ENCODE assay signal across 9 mouse cellular contexts in the genomic region with DNA sequence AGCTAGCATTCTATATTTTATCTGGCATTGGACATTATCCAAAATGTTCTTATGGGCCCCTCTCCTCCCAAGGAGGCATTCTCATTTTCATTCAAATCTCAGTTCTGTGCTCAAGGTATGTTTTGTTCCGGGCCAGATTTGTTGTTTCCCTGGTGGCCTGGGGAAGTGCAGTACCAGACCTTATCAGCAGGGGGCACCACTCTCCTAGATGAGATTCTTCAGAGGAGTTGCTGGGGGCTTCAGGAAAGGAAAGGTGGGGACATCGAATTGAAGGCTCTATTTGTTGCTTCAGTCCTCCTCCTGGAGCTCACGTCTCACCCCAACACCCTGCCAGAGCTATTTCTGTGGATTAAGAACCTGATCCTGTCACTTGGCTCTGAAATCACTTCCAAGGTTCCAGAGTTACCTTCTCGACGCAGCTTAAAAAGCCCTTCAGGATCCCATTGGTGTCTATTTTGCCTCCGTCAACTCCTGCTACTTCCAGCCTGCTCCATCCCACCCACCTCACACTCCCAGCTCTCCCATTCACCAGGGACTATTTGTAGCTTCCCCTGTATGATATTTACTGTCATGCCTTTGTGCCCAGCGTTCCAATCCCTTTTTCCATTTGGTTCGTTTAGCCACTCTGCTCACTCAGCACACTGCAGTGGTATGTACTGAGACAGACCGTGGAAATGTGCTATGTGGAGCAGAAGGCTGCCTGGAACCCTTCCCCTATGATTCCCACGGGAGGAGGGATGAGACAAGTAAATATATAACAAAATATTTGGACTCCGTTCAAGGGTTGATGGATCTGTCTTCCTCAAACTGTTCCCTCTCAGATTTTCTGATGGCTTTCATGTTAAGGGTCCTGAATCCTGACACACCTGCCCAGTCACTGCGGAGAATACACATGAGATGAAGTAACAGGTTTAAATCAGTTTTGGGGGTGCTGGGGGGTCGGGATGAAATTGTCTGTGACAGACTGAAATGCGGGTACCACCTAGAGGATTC. TPM values are rescaled to one million over a fixed set of nuclear protein-coding genes. Genes with fewer than 3 reads are reported as not detected.
DNase-seq lines count a peak whose midpoint lies in the region; ATAC-seq lines count a peak whose summit lies in the region.
"Had no signal": no experiment of that assay in that cellular context is flagged by ENCODE, and none has a peak within 500 bp of the region (broad histone marks: within the 10 kb centered on the region; RNA-seq: fewer than 3 reads in every experiment).

No protein-coding gene starts in this region.

- H3K27me3 ChIP-seq in hindbrain, embryonic 11.5 days (ENCODE audit: control insufficient read depth, insufficient read depth, low read length) = no peaks in the 10 kb centered on the region
- 0 out of 2 replicates have a peak, but pooled peaks cover 14% of the 10 kb centered on the region for H3K27me3 ChIP-seq in hindbrain, embryonic 13.5 days

- no peak overlapping the region for H3K27ac ChIP-seq in hindbrain, embryonic 11.5 days (ENCODE audit: low read depth, low read length)
- no peak overlapping the region for H3K27ac ChIP-seq in hindbrain, embryonic 13.5 days
- H3K27ac ChIP-seq: macrophage had no signal

- no peak overlapping the region for H3K9ac ChIP-seq in hindbrain, embryonic 11.5 days (ENCODE audit: low read depth, low read length)
- no peak overlapping the region for H3K9ac ChIP-seq in hindbrain, embryonic 13.5 days

- H3K4me1 ChIP-seq in hindbrain, embryonic 11.5 days (replicated peaks; ENCODE audit: control insufficient read depth, insufficient read depth, low read length) = no peaks in the 10 kb centered on the region
- 0 out of 2 replicates have a peak, but pooled peaks cover 14% of the 10 kb centered on the region for H3K4me1 ChIP-seq in hindbrain, embryonic 13.5 days (replicated peaks)

- 64% methylated on average over 14 of the region's 14 CpGs for WGBS in hindbrain, embryonic 11.5 days
- 60% methylated on average over 14 of the region's 14 CpGs for WGBS in hindbrain, embryonic 13.5 days

- no peak overlapping the region for H3K4me2 ChIP-seq in hindbrain, embryonic 11.5 days (replicated peaks; ENCODE audit: low read depth, low read length)
- no peak overlapping the region for H3K4me2 ChIP-seq in hindbrain, embryonic 13.5 days

- H3K36me3 ChIP-seq in hindbrain, embryonic 11.5 days (ENCODE audit: control insufficient read depth, insufficient read depth, low read length) = no peaks in the 10 kb centered on the region
- H3K36me3 ChIP-seq in hindbrain, embryonic 13.5 days = peaks cover 4% of the 10 kb centered on the region; the same call in 1 of the 2 replicates

- DNase-seq in hindbrain, embryonic 11.5 days (ENCODE audit: low spot score) = peak; percentile 89
- DNase-seq in adrenal gland, adult 2 months = peak; percentile 65
- peak; percentile 73 for DNase-seq in embryo, embryonic 9.5 days (ENCODE audit: extremely low spot score)
- peak; percentile 56 to 92 for DNase-seq in heart, adult 18-20 months
- peak; percentile 64 to 70 for DNase-seq in layer of hippocampus, postnatal 36 days
- peak; percentile 42 to 71 for DNase-seq in spleen, postnatal 14 days (ENCODE audit: low spot score in 2 of 2)

- H3K9me3 ChIP-seq in hindbrain, embryonic 11.5 days (ENCODE audit: control insufficient read depth, low read length) = no peaks in the 10 kb centered on the region
- H3K9me3 ChIP-seq in hindbrain, embryonic 13.5 days = no peaks in the 10 kb centered on the region

- H3K4me3 ChIP-seq in hindbrain, embryonic 11.5 days (ENCODE audit: low read depth, low read length) = no peak overlapping the region
- H3K4me3 ChIP-seq in hindbrain, embryonic 13.5 days = no peak overlapping the region

- ATAC-seq in hindbrain, embryonic 11.5 days (ENCODE audit: low FRiP score) = no peak
- no peak for ATAC-seq in hindbrain, embryonic 13.5 days (ENCODE audit: low FRiP score)
- ATAC-seq in megakaryocyte progenitor cell, adult 5-6 weeks (replicated peaks; ENCODE audit: poor library complexity) = peak; percentile 80

RNA-seq across cellular contexts. Expression of gene Slc35b1, which starts 13.6 kb away (rescaled TPM):
- polyA plus RNA-seq in hindbrain, embryonic 11.5 days (2014; fragmentation: Nextera tagmentation; extraction: Ambion mirVana) = 134 and 143 TPM in 2 replicates
- 133 and 135 TPM in 2 replicates for polyA plus RNA-seq in hindbrain, embryonic 13.5 days (2015; fragmentation: Nextera tagmentation; extraction: Ambion mirVana)
- 10 to 100 TPM; 61.1 to 76.8 TPM for total RNA-seq in adrenal gland, adult 2 months (2021)
- polyA plus RNA-seq in adrenal gland, adult 2 months (2012; rRNA removed) = 52.8 and 60.4 TPM in 2 replicates
- 10 to 100 TPM; 32.0 to 37.3 TPM for total RNA-seq in heart, adult 18-20 months (2021)
- 10 to 100 TPM; 71.5 to 73.1 TPM for total RNA-seq in layer of hippocampus, postnatal 36 days (2021)
- 82.6 and 88.6 TPM in 2 replicates for total RNA-seq in megakaryocyte progenitor cell, adult 5-6 weeks (2015)
- total RNA-seq in megakaryocyte progenitor cell, adult 5-6 weeks (2017) = 61.2 and 85.6 TPM in 2 replicates

RNA-seq across cellular contexts. Expression of gene Spop, which starts 15.7 kb away (rescaled TPM):
- 133 and 146 TPM in 2 replicates for polyA plus RNA-seq in hindbrain, embryonic 11.5 days (2014; fragmentation: Nextera tagmentation; extraction: Ambion mirVana)
- 221 and 226 TPM in 2 replicates for polyA plus RNA-seq in hindbrain, embryonic 13.5 days (2015; fragmentation: Nextera tagmentation; extraction: Ambion mirVana)
- total RNA-seq in adrenal gland, adult 2 months (2021) = 100 to 1,000 TPM; 105 to 187 TPM
- polyA plus RNA-seq in adrenal gland, adult 2 months (2012; rRNA removed) = 39.1 and 45.3 TPM in 2 replicates
- 100 to 1,000 TPM; 159 to 164 TPM for total RNA-seq in heart, adult 18-20 months (2021)
- total RNA-seq in layer of hippocampus, postnatal 36 days (2021) = 100 to 1,000 TPM; 165 to 167 TPM
- total RNA-seq in megakaryocyte progenitor cell, adult 5-6 weeks (2015) = 88.9 and 102 TPM in 2 replicates
- total RNA-seq in megakaryocyte progenitor cell, adult 5-6 weeks (2017) = 60.2 and 63.3 TPM in 2 replicates
